Mouse (Mus musculus): ENCODE data around the gene Homer3. TPM values are rescaled to one million over a fixed set of nuclear protein-coding genes. Genes with fewer than 3 reads are reported as not detected.

Gene Homer3
- polyA plus RNA-seq, 2 experiments = 38.2 to 81.2 TPM

DNA sequence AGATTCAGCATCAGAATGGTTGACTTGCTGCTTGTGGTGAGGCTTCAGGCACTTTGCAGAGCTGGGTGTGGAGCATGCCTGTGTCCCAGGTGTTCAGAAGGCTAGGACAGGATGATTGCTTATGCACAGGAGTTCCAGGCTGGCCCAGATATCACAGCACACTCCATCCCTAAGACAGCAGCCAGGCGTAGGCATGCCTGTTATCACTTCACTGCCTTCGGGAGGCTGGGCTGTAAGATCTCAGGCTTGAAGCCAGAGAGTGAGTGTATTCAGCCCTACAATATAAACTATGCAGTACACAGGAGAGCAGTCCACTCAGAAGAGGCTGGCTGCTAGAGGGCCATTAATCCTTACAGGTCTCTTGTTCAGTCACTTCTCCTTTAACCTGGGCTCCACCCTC is 23.6 kb upstream of the Homer3 start:
- no peak for ATAC-seq (ENCODE audit: low FRiP score, low read depth)
- H3K4me1 ChIP-seq (ENCODE audit: control insufficient read depth, insufficient read depth, low read length) = no peaks in the 10 kb centered on the region
- WGBS = 95% methylated on average over 2 of the region's 2 CpGs
- H3K9me3 ChIP-seq (ENCODE audit: control insufficient read depth, low read length) = no peaks in the 10 kb centered on the region
- no peak for TF ChIP-seq POLR2A (IDR thresholded peaks at IDR 0.05; ENCODE audit: borderline replicate concordance, extremely low read depth, insufficient read depth, insufficient read length)
- no peak overlapping the region for H3K27ac ChIP-seq (replicated peaks; ENCODE audit: low read depth, low read length)
- no peak overlapping the region for H3K4me2 ChIP-seq (replicated peaks; ENCODE audit: low read depth, low read length, severe bottlenecking)
- no peaks in the 10 kb centered on the region for H3K27me3 ChIP-seq (ENCODE audit: control insufficient read depth, insufficient read depth, low read length)
- H3K36me3 ChIP-seq (ENCODE audit: control insufficient read depth, insufficient read depth, low read length) = peaks cover 98% of the 10 kb centered on the region
- no peak overlapping the region for H3K4me3 ChIP-seq (replicated peaks; ENCODE audit: low read length)
- DNase-seq (ENCODE audit: low spot score) = no peak
- H3K9ac ChIP-seq (ENCODE audit: low read depth, low read length, severe bottlenecking) = no peak overlapping the region

DNA sequence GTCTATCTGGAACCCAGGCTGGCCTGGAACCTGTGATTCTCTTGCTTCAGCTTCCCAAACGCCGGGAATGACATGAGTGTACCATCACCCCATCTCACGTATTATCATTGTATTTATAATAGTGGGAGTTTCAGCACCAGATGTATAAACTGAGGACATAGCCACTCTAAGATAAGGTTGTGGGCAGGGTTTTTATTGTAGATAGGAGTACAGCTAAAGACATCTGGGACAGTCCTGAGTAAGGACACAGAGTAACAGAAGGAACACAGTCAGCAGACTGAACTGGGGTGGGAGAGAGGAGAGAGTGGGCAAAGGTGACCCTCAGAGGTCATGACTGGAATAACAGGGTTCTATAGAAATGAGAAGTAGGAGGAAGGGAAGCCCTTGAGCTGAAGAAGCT is 15.0 kb upstream of the Homer3 start:
- no peak overlapping the region for H3K27ac ChIP-seq (replicated peaks; ENCODE audit: low read depth, low read length)
- no peak overlapping the region for H3K4me2 ChIP-seq (replicated peaks; ENCODE audit: low read depth, low read length, severe bottlenecking)
- no peak overlapping the region for H3K4me3 ChIP-seq (replicated peaks; ENCODE audit: low read length)
- no peaks in the 10 kb centered on the region for H3K9me3 ChIP-seq (ENCODE audit: control insufficient read depth, low read length)
- 80% methylated on average over 3 of the region's 3 CpGs for WGBS
- no peak for ATAC-seq (ENCODE audit: low FRiP score, low read depth)
- H3K4me1 ChIP-seq (ENCODE audit: control insufficient read depth, insufficient read depth, low read length) = no peaks in the 10 kb centered on the region
- peaks cover 30% of the 10 kb centered on the region for H3K36me3 ChIP-seq (ENCODE audit: control insufficient read depth, insufficient read depth, low read length)
- no peak for TF ChIP-seq POLR2A (IDR thresholded peaks at IDR 0.05; ENCODE audit: borderline replicate concordance, extremely low read depth, insufficient read depth, insufficient read length)
- no peak overlapping the region for H3K9ac ChIP-seq (ENCODE audit: low read depth, low read length, severe bottlenecking)
- DNase-seq (ENCODE audit: low spot score) = no peak
- H3K27me3 ChIP-seq (ENCODE audit: control insufficient read depth, insufficient read depth, low read length) = no peaks in the 10 kb centered on the region

DNA sequence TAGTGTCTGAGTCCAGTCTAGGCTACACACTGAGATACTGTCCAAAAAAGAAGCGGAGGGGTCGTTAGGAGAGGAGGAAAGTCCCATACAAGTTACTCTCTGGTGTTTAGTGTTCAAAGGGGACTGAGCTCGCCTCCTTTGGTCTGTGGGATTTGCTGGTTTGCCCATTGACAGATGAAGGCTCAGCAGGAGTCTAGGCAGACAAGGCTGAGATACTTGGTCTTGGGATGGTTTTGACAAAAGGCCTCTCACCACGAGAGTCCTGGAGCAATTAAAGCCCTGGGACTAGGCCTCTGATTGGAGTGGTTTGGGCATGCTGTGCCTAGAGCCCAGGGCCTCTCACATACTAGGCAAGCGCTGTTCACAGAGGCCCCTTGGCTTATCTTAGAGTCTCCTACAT is 14.3 kb upstream of the Homer3 start:
- H3K36me3 ChIP-seq (ENCODE audit: control insufficient read depth, insufficient read depth, low read length) = peaks cover 23% of the 10 kb centered on the region
- H3K27me3 ChIP-seq (ENCODE audit: control insufficient read depth, insufficient read depth, low read length) = no peaks in the 10 kb centered on the region
- no peak overlapping the region for H3K4me3 ChIP-seq (replicated peaks; ENCODE audit: low read length)
- DNase-seq (ENCODE audit: low spot score) = no peak
- no peak overlapping the region for H3K9ac ChIP-seq (ENCODE audit: low read depth, low read length, severe bottlenecking)
- no peak overlapping the region for H3K27ac ChIP-seq (replicated peaks; ENCODE audit: low read depth, low read length)
- H3K4me2 ChIP-seq (replicated peaks; ENCODE audit: low read depth, low read length, severe bottlenecking) = no peak overlapping the region
- no peaks in the 10 kb centered on the region for H3K9me3 ChIP-seq (ENCODE audit: control insufficient read depth, low read length)
- WGBS = 64% methylated on average over 5 of the region's 5 CpGs
- no peak for ATAC-seq (ENCODE audit: low FRiP score, low read depth)
- no peak for TF ChIP-seq POLR2A (IDR thresholded peaks at IDR 0.05; ENCODE audit: borderline replicate concordance, extremely low read depth, insufficient read depth, insufficient read length)
- no peaks in the 10 kb centered on the region for H3K4me1 ChIP-seq (ENCODE audit: control insufficient read depth, insufficient read depth, low read length)

DNA sequence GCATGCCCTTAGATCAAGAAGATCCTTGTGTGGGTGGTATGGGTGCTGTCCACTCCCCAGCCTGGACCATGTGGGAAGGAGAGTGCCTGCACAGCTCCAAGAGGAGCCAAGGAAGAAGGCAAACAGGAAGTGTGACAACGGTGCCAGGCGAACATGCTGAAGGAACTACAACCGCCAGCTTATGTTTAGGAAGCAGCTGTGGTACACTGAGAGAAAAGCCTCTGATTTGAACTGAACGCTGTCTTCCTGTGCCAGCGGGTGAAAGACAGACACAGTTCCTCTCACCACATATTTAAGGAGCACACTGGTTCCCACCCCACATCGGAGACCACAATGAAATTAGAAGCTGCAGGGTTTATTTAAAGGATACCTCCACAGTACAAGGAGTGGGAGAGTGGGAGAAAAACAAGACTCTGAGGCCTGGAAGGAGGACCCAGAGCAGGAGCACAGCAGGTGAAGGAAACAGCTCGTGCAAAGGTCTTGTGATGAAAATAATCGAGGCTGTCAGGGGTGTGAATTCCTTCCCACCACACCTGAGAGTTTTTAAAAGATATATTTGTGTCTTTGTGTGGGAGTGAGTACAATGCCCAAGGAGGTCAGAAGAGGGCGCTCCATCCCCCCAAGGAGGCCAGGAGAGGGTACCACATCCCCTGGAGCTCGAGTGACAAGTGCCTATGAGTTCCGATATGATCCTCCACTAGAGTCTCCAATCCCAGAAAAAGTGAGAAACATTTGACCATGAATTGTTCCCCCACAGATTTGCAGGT is 13.6 kb upstream of the Homer3 start:
- ATAC-seq (ENCODE audit: low FRiP score, low read depth) = no peak
- no peak overlapping the region for H3K4me3 ChIP-seq (replicated peaks; ENCODE audit: low read length)
- no peak overlapping the region for H3K9ac ChIP-seq (ENCODE audit: low read depth, low read length, severe bottlenecking)
- no peak overlapping the region for H3K27ac ChIP-seq (replicated peaks; ENCODE audit: low read depth, low read length)
- H3K4me1 ChIP-seq (ENCODE audit: control insufficient read depth, insufficient read depth, low read length) = no peaks in the 10 kb centered on the region
- peaks cover 17% of the 10 kb centered on the region for H3K36me3 ChIP-seq (ENCODE audit: control insufficient read depth, insufficient read depth, low read length)
- no peaks in the 10 kb centered on the region for H3K9me3 ChIP-seq (ENCODE audit: control insufficient read depth, low read length)
- no peak for TF ChIP-seq POLR2A (IDR thresholded peaks at IDR 0.05; ENCODE audit: borderline replicate concordance, extremely low read depth, insufficient read depth, insufficient read length)
- no peak for DNase-seq (ENCODE audit: low spot score)
- 53% methylated on average over 11 of the region's 11 CpGs for WGBS
- no peaks in the 10 kb centered on the region for H3K27me3 ChIP-seq (ENCODE audit: control insufficient read depth, insufficient read depth, low read length)
- H3K4me2 ChIP-seq (replicated peaks; ENCODE audit: low read depth, low read length, severe bottlenecking) = no peak overlapping the region

DNA sequence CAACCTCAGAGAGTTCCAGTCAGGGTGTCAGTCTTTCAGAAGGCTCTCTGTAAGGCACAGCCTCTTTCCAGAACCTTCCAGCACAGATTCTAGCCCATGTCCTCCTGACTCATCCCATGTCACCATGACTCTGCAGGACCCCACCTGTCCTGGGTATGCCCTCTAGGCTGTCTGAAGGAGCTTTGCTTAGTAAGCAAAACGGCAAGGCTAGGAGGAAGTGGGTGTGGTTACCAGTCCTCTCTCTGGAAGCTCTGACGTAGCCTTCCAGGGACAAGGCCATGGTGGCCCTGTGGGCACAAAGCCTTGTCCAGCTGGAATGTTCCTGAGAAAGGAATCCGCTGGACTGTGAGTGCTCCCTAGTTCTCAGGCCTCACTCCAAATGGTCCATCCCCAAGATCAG is 9.7 kb upstream of the Homer3 start:
- no peak overlapping the region for H3K27ac ChIP-seq (replicated peaks; ENCODE audit: low read depth, low read length)
- ATAC-seq (ENCODE audit: low FRiP score, low read depth) (no peak), DNase-seq (ENCODE audit: low spot score) (no peak)
- no peak overlapping the region for H3K4me3 ChIP-seq (replicated peaks; ENCODE audit: low read length)
- no peaks in the 10 kb centered on the region for H3K9me3 ChIP-seq (ENCODE audit: control insufficient read depth, low read length)
- no peak overlapping the region for H3K4me2 ChIP-seq (replicated peaks; ENCODE audit: low read depth, low read length, severe bottlenecking)
- 40% methylated on average over 3 of the region's 3 CpGs for WGBS
- H3K9ac ChIP-seq (ENCODE audit: low read depth, low read length, severe bottlenecking) = no peak overlapping the region
- H3K4me1 ChIP-seq (ENCODE audit: control insufficient read depth, insufficient read depth, low read length) = no peaks in the 10 kb centered on the region
- no peak for TF ChIP-seq POLR2A (IDR thresholded peaks at IDR 0.05; ENCODE audit: borderline replicate concordance, extremely low read depth, insufficient read depth, insufficient read length)
- no peaks in the 10 kb centered on the region for H3K36me3 ChIP-seq (ENCODE audit: control insufficient read depth, insufficient read depth, low read length)
- H3K27me3 ChIP-seq (ENCODE audit: control insufficient read depth, insufficient read depth, low read length) = no peaks in the 10 kb centered on the region
